Mouse (Mus musculus): ENCODE measurements at regions not wholly inside any gene's neighbourhood (a gene's known extent, or its start where the extent isn't known, plus 50 kb on each side); places are given as distances from the start of the nearest gene placed in this dataset.

- H3K36me3 ChIP-seq (replicated peaks in 1 of 2; ENCODE audit: control insufficient read depth in 1 of 2, insufficient read depth in 1 of 2, low read length in 1 of 2) = no peaks in the 10 kb centered on the region
- dilution Hi-C loops (cut with MboI; ENCODE audit: extremely low pct_ligation_motif_present, extremely low pct_unique_long_range_greater_than_20kb, low sequenced_read_pairs) (no loop called here), in situ Hi-C loops (cut with MboI; ENCODE audit: low pct_ligation_motif_present, low pct_unique_long_range_greater_than_20kb, low sequenced_read_pairs) (no loop called here)
- TF ChIP-seq KAT2A (IDR thresholded peaks at IDR 0.05; ENCODE audit: insufficient replicate concordance, low read length) (no peak), USF1 (IDR thresholded peaks at IDR 0.05; ENCODE audit: low read depth, low read length) (no peak), MAFK (IDR thresholded peaks at IDR 0.05; ENCODE audit: insufficient replicate concordance, low read length) (no peak), CHD2 (IDR thresholded peaks at IDR 0.05; ENCODE audit: low read length) (no peak), SIN3A (IDR thresholded peaks at IDR 0.05; ENCODE audit: low read length) (no peak), ZMIZ1 (IDR thresholded peaks at IDR 0.05; ENCODE audit: low read depth, low read length) (no peak), NELFE (IDR thresholded peaks at IDR 0.05; ENCODE audit: low read depth, low read length) (no peak), EP300 (IDR thresholded peaks at IDR 0.05; ENCODE audit: low read length) (no peak), UBTF (IDR thresholded peaks at IDR 0.05; ENCODE audit: low read depth, low read length) (no peak), GABPA (IDR thresholded peaks at IDR 0.05; ENCODE audit: insufficient replicate concordance, low read depth, low read length) (no peak), MXI1 (IDR thresholded peaks at IDR 0.05; ENCODE audit: low read depth, low read length) (no peak), IRF4 (IDR thresholded peaks at IDR 0.05; ENCODE audit: low read depth, low read length) (no peak)
- H3K4me2 ChIP-seq (ENCODE audit: insufficient read depth, low read depth, poor library complexity, severe bottlenecking) = no peak overlapping the region
- DNase-seq (ENCODE audit: extremely low read depth) = no peak
- peaks cover 14% of the 10 kb centered on the region for H3K27me3 ChIP-seq (replicated peaks)
- no peak overlapping the region for H3K9ac ChIP-seq (ENCODE audit: insufficient read depth, low read depth)
- H3K9me3 ChIP-seq (replicated peaks; ENCODE audit: low read length) = no peaks in the 10 kb centered on the region
- H3K4me1 ChIP-seq (ENCODE audit: control insufficient read depth in 1 of 2, insufficient read depth in 2 of 2) = no peaks in the 10 kb centered on the region
- H3K4me3 ChIP-seq (replicated peaks in 1 of 3; ENCODE audit: low read depth in 2 of 3, low read length in 2 of 3, poor library complexity in 1 of 3) = no peak overlapping the region
- no peaks in the 10 kb centered on the region for H3K79me2 ChIP-seq (replicated peaks; ENCODE audit: control insufficient read depth, extremely low read depth, insufficient read depth, poor library complexity, severe bottlenecking)
- H3K27ac ChIP-seq (ENCODE audit: insufficient read depth, low read depth) = no peak overlapping the region
Observed at GRCm38 (mm10) chr19:6606667-6607066, 63.8 kb upstream of the Slc22a12 start.

GRCm38 (mm10) chr19:6604702-6605101 lies 61.9 kb upstream of the Slc22a12 start:
- in situ Hi-C loops (cut with MboI; ENCODE audit: low pct_ligation_motif_present, low pct_unique_long_range_greater_than_20kb, low sequenced_read_pairs) = no loop called here
- TF ChIP-seq SMC3 (IDR thresholded peaks at IDR 0.05; ENCODE audit: low read depth, low read length) = peak; percentile 22; the same call in 1 of the 2 replicates
- TF ChIP-seq RAD21 (IDR thresholded peaks at IDR 0.05; ENCODE audit: low read depth, low read length) = peak; percentile 17
- peak; percentile 52 to 57; a peak in 3 of 4 replicates for TF ChIP-seq CTCF (conservative IDR thresholded peaks at IDR 0.05 in 1 of 2, IDR thresholded peaks at IDR 0.05 in 1 of 2; ENCODE audit: low read depth in 2 of 2, low read length in 2 of 2)
- TF ChIP-seq ELF1 (IDR thresholded peaks at IDR 0.05; ENCODE audit: low read depth, low read length) = no peak
- no peak for TF ChIP-seq MAZ (IDR thresholded peaks at IDR 0.05; ENCODE audit: low read depth, low read length)
- dilution Hi-C loops (cut with MboI; ENCODE audit: extremely low pct_ligation_motif_present, extremely low pct_unique_long_range_greater_than_20kb, low sequenced_read_pairs) = no loop called here
- H3K79me2 ChIP-seq (replicated peaks; ENCODE audit: control insufficient read depth, extremely low read depth, insufficient read depth, poor library complexity, severe bottlenecking) = no peaks in the 10 kb centered on the region
- H3K9ac ChIP-seq (ENCODE audit: insufficient read depth, low read depth) = no peak overlapping the region
- no peaks in the 10 kb centered on the region for H3K36me3 ChIP-seq (replicated peaks in 1 of 2; ENCODE audit: control insufficient read depth in 1 of 2, insufficient read depth in 1 of 2, low read length in 1 of 2)
- H3K4me3 ChIP-seq (replicated peaks in 1 of 3; ENCODE audit: low read depth in 2 of 3, low read length in 2 of 3, poor library complexity in 1 of 3) = no peak overlapping the region
- no peak overlapping the region for H3K27ac ChIP-seq (ENCODE audit: insufficient read depth, low read depth)
- H3K4me2 ChIP-seq (ENCODE audit: insufficient read depth, low read depth, poor library complexity, severe bottlenecking) = no peak overlapping the region
- H3K4me1 ChIP-seq (ENCODE audit: control insufficient read depth in 1 of 2, insufficient read depth in 2 of 2) = no peaks in the 10 kb centered on the region
- DNase-seq (ENCODE audit: extremely low read depth) = no peak
- H3K27me3 ChIP-seq (replicated peaks) = peaks cover 13% of the 10 kb centered on the region
- H3K9me3 ChIP-seq (replicated peaks; ENCODE audit: low read length) = no peaks in the 10 kb centered on the region

Data from CH12.LX (cell line).